Mouse (Mus musculus) midbrain, postnatal 0 days (tissue): ENCODE data around the gene Herpud1. TPM values are rescaled to one million over a fixed set of nuclear protein-coding genes. Genes with fewer than 3 reads are reported as not detected.

ENCODE experiments used
- ATAC-seq: fragments of 200-750 bp; cut with Nextera tagmentation; 2 replicates; pipeline ENCODE4 v1.8.0; 2017; ENCODE audit warnings: moderate number of reproducible peaks, mild to moderate bottlenecking, moderate TSS enrichment, moderate library complexity; ENCODE audit not compliant: low FRiP score
- DNase-seq: peaks from one replicate; pipeline ENCODE4 v3.0.0-alpha.2; 2015; ENCODE audit warnings: low spot score
- H3K27ac ChIP-seq: fragments of 300-500 bp; sonication (generic); 2 replicates; pipeline ENCODE4 v1.5.1; 2014; ENCODE audit warnings: low read depth, mild to moderate bottlenecking, low read length, mixed read lengths
- H3K27me3 ChIP-seq: fragments of 300-500 bp; sonication (generic); 2 replicates; pipeline ENCODE4 v1.6.1; 2014; ENCODE audit warnings: low read length, control low read depth, mixed read lengths; ENCODE audit not compliant: insufficient read depth
- H3K36me3 ChIP-seq: fragments of 300-500 bp; sonication (generic); 2 replicates; pipeline ENCODE4 v1.6.1; 2014; ENCODE audit warnings: low read length, control low read depth, mixed read lengths; ENCODE audit not compliant: insufficient read depth
- H3K4me1 ChIP-seq: fragments of 300-500 bp; sonication (generic); 2 replicates; pipeline ENCODE4 v1.6.1; 2014; ENCODE audit warnings: mild to moderate bottlenecking, control low read depth, antibody characterized with exemption, low read length, mixed read lengths; ENCODE audit not compliant: insufficient read depth
- H3K4me2 ChIP-seq: fragments of 300-500 bp; sonication (generic); 2 replicates; pipeline ENCODE4 v1.6.1; 2014; ENCODE audit warnings: low read depth, mild to moderate bottlenecking, low read length, mixed read lengths; ENCODE audit not compliant: poor library complexity, severe bottlenecking
- H3K4me3 ChIP-seq: fragments of 300-500 bp; sonication (generic); 2 replicates; pipeline ENCODE4 v1.5.1; 2014; ENCODE audit warnings: low read depth, mild to moderate bottlenecking, low read length, moderate library complexity
- H3K9ac ChIP-seq: fragments of 300-500 bp; sonication (generic); replicated peaks from 2 replicates; pipeline ENCODE4 v1.6.1; 2014; ENCODE audit warnings: mild to moderate bottlenecking, low read length, moderate library complexity, mixed read lengths; ENCODE audit not compliant: poor library complexity, severe bottlenecking
- H3K9me3 ChIP-seq: fragments of 300-500 bp; sonication (generic); 2 replicates; pipeline ENCODE4 v1.6.1; 2016; ENCODE audit warnings: low read length, control low read depth
- CTCF ChIP-seq: IDR thresholded peaks from 2 replicates; pipeline ENCODE4 v1.5.1; 2016; ENCODE audit warnings: antibody characterized with exemption, mild to moderate bottlenecking
- WGBS: fragments of 180-500 bp; shearing (Covaris S2); extraction: QIAGEN DNeasy Blood & Tissue Kit; methylation state at CpG from one replicate; pipeline ENCODE4 v1.1.7; 2014; 5-methylcytosine and 5-hydroxymethylcytosine counted together
- polyA plus RNA-seq: library from polyadenylated mRNA; unstranded; fragments of >200 nt; fragmentation: Nextera tagmentation; extraction: Ambion mirVana; gene quantifications from 2 replicates; pipeline ENCODE4 v1.2.1, GENCODE M21; 2015
- total RNA-seq: library from RNA; depleted of rRNA; stranded (reverse); fragments of >200 nt; gene quantifications from 2 replicates; pipeline ENCODE4 v1.2.3, GENCODE M21; 2014

Herpud1 gene
- total and polyA plus RNA-seq, 2 experiments from 2014 or later = 80.4 to 87.1 TPM

- DNase-seq (no peak), ATAC-seq (no peak)
- no peak overlapping the region for H3K9ac ChIP-seq
- H3K9me3 ChIP-seq = no peaks in the 10 kb centered on the region
- no peak for TF ChIP-seq CTCF
- H3K4me2 ChIP-seq = no peak overlapping the region
- H3K4me1 ChIP-seq = no peaks in the 10 kb centered on the region
- no peak overlapping the region for H3K4me3 ChIP-seq
- H3K27me3 ChIP-seq = no peaks in the 10 kb centered on the region
- WGBS = 93% methylated on average over 4 of the region's 4 CpGs
- H3K36me3 ChIP-seq = no peaks in the 10 kb centered on the region
- H3K27ac ChIP-seq = no peak overlapping the region
These were observed 40.6 kb upstream of the Herpud1 start for GRCm38 (mm10) chr8:94345657-94346056.

DNA sequence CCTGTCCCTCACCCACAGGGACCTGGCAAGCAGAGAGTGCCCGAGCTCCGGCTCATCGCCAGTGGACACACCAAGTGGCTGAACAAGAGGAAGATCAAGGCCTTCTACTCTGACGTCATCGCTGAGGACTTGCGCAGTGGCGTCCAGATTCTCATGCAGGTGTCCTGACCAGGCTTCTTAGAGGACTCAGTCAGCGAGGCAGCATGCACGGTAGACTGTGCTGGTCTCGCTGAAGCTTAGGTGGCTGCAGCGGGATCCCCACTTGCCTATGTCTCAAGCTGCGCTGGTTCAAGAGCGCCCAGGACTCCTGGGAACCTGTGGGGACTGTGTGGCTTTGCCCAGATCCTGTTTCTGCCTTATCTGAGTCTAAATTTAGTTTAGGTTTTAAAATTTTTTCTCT lies 40.0 kb upstream of the Herpud1 start:
- ATAC-seq = no peak
- no peak for TF ChIP-seq CTCF
- no peaks in the 10 kb centered on the region for H3K36me3 ChIP-seq
- no peaks in the 10 kb centered on the region for H3K9me3 ChIP-seq
- no peak overlapping the region for H3K27ac ChIP-seq
- H3K9ac ChIP-seq = no peak overlapping the region
- DNase-seq = no peak
- 93% methylated on average over 13 of the region's 13 CpGs for WGBS
- no peaks in the 10 kb centered on the region for H3K27me3 ChIP-seq
- H3K4me3 ChIP-seq = no peak overlapping the region
- no peak overlapping the region for H3K4me2 ChIP-seq
- H3K4me1 ChIP-seq = no peaks in the 10 kb centered on the region

- 77% methylated on average over 9 of the region's 9 CpGs for WGBS
- no peak for TF ChIP-seq CTCF
- no peak for ATAC-seq
These were observed 37.8 kb upstream of the Herpud1 start for GRCm38 (mm10) chr8:94348425-94348824.

GRCm38 (mm10) chr8:94354069-94354531 lies 32.1 kb upstream of the Herpud1 start:
- Histone ChIP-seq H3K4me1 (no peaks in the 10 kb centered on the region), H3K9ac (no peak overlapping the region), H3K4me3 (no peak overlapping the region), H3K36me3 (no peaks in the 10 kb centered on the region), H3K27ac (no peak overlapping the region), H3K27me3 (no peaks in the 10 kb centered on the region), H3K9me3 (no peaks in the 10 kb centered on the region), H3K4me2 (no peak overlapping the region)
- 83% methylated on average over 7 of the region's 7 CpGs for WGBS
- no peak for TF ChIP-seq CTCF
- no peak for DNase-seq
- no peak for ATAC-seq

More at GRCm38 (mm10) chr8:94348425-94348824, 37.8 kb upstream of the Herpud1 start:
- Histone ChIP-seq H3K27me3 (no peaks in the 10 kb centered on the region), H3K4me2 (no peak overlapping the region), H3K27ac (no peak overlapping the region), H3K9me3 (no peaks in the 10 kb centered on the region), H3K36me3 (no peaks in the 10 kb centered on the region), H3K4me3 (no peak overlapping the region), H3K4me1 (no peaks in the 10 kb centered on the region), H3K9ac (no peak overlapping the region)
- no peak for DNase-seq

GRCm38 (mm10) chr8:94354571-94354970 lies 31.7 kb upstream of the Herpud1 start:
- Histone ChIP-seq H3K4me2 (no peak overlapping the region), H3K36me3 (no peaks in the 10 kb centered on the region), H3K27me3 (no peaks in the 10 kb centered on the region), H3K9me3 (no peaks in the 10 kb centered on the region), H3K4me1 (no peaks in the 10 kb centered on the region), H3K9ac (no peak overlapping the region), H3K4me3 (no peak overlapping the region), H3K27ac (no peak overlapping the region)
- 89% methylated on average over 4 of the region's 4 CpGs for WGBS
- TF ChIP-seq CTCF = no peak
- no peak for DNase-seq
- no peak for ATAC-seq

DNA sequence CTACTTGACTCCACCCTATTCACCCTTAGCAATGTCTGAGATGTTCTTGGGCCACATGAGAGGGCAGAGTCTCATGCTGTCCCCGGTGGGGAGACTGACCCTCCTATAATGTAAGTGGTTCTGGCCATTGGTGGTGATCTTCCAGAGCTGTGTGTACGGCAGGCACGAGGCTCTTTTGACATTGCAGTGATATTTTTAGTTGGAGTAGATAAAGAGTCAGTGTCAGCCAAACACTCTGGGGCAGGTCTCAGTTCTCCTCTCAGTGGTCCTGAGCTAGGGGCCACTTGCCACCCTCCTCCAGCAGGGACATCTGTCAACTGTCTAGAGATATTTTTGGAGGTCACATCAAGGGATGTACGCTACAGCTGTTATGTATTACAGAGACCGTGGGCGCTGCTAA lies 29.0 kb upstream of the Herpud1 start:
- 86% methylated on average over 6 of the region's 6 CpGs for WGBS
- ATAC-seq (no peak), DNase-seq (no peak)
- TF ChIP-seq CTCF = no peak
- Histone ChIP-seq H3K4me3 (no peak overlapping the region), H3K9ac (no peak overlapping the region), H3K36me3 (no peaks in the 10 kb centered on the region), H3K9me3 (no peaks in the 10 kb centered on the region), H3K27ac (no peak overlapping the region), H3K4me2 (no peak overlapping the region), H3K4me1 (no peaks in the 10 kb centered on the region), H3K27me3 (no peaks in the 10 kb centered on the region)
